Mouse (Mus musculus) testis, adult 2 months (tissue): ENCODE measurements at regions not wholly inside any gene's neighbourhood (a gene's known extent, or its start where the extent isn't known, plus 50 kb on each side); places are given as distances from the start of the nearest gene placed in this dataset.
A peak's percentile ranks its signal among the peaks of the same experiment; 100 is the strongest.

Experiments used
- H3K27ac ChIP-seq: fragments of 200-500 bp; 2 replicates; pipeline ENCODE4 v1.5.1; 2012; ENCODE audit warnings: low read depth, low read length; ENCODE audit not compliant: control insufficient read depth, insufficient read depth
- H3K27me3 ChIP-seq: fragments of 200-500 bp; 2 replicates; pipeline ENCODE4 v1.6.1; 2012; ENCODE audit warnings: mild to moderate bottlenecking, low read length, moderate library complexity; ENCODE audit not compliant: control insufficient read depth, insufficient read depth
- H3K36me3 ChIP-seq: fragments of 200-500 bp; 2 replicates; pipeline ENCODE4 v1.6.1; 2012; ENCODE audit warnings: mild to moderate bottlenecking, low read length; ENCODE audit not compliant: control insufficient read depth, insufficient read depth
- H3K4me1 ChIP-seq: fragments of 200-500 bp; 2 replicates; pipeline ENCODE4 v1.6.1; 2012; ENCODE audit warnings: low read length; ENCODE audit not compliant: control insufficient read depth, insufficient read depth
- H3K4me3 ChIP-seq: fragments of 200-500 bp; 2 replicates; pipeline ENCODE4 v1.5.1; 2012; ENCODE audit warnings: low read depth, mild to moderate bottlenecking, low read length, moderate library complexity, mixed read lengths; ENCODE audit not compliant: control insufficient read depth
- CTCF ChIP-seq: fragments of 200-500 bp; IDR thresholded peaks from 2 replicates; pipeline ENCODE4 v1.5.1; 2012; ENCODE audit warnings: low read depth, mild to moderate bottlenecking, inconsistent platforms, low read length, moderate library complexity; ENCODE audit not compliant: control insufficient read depth, insufficient read depth, insufficient replicate concordance
- POLR2A ChIP-seq: fragments of 200-500 bp; IDR thresholded peaks from 2 replicates; pipeline ENCODE4 v1.6.1; 2012; ENCODE audit warnings: low read depth, mild to moderate bottlenecking, inconsistent platforms, low read length, moderate library complexity; ENCODE audit not compliant: control insufficient read depth

GRCm38 (mm10) chr9:61706263-61706755 is 208.0 kb downstream of the Rplp1 start:
- Histone ChIP-seq H3K27ac (no peak overlapping the region), H3K36me3 (no peaks in the 10 kb centered on the region), H3K4me1 (no peaks in the 10 kb centered on the region; the same call in none of the 2 replicates), H3K4me3 (no peak overlapping the region), H3K27me3 (no peaks in the 10 kb centered on the region)
- TF ChIP-seq CTCF (no peak), POLR2A (no peak)

GRCm38 (mm10) chr9:61705586-61706233 is 208.6 kb downstream of the Rplp1 start:
- Histone ChIP-seq H3K4me3 (no peak overlapping the region), H3K4me1 (no peaks in the 10 kb centered on the region; the same call in none of the 2 replicates), H3K36me3 (no peaks in the 10 kb centered on the region)

DNA sequence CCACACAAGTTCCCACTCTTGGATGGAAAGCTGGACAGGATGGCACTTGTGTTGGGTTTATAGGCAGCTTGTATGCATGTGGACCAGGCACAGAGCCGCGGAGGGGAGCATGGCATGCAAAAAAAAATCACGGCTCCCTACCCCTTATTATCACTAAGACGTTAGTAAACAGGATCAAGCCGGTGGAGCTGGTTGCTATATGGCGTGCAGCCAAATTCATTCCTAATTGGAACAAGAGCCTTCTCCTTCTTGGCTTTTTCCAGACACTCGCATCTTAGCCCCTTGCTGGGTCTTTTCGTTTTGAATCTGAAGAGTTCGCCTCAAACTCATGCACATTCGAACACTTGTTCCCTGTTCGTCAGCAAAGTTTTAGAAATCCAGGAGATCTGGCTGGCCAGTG is 211.0 kb downstream of the Rplp1 start:
- TF ChIP-seq POLR2A (no peak), CTCF (no peak)
- no peak overlapping the region for H3K27ac ChIP-seq
- H3K36me3 ChIP-seq, result no peaks in the 10 kb centered on the region
- no peaks in the 10 kb centered on the region for H3K27me3 ChIP-seq
- no peaks in the 10 kb centered on the region; the same call in none of the 2 replicates for H3K4me1 ChIP-seq
- no peak overlapping the region for H3K4me3 ChIP-seq

More at GRCm38 (mm10) chr9:61705586-61706233, 208.6 kb downstream of the Rplp1 start:
- TF ChIP-seq CTCF, result no peak
- TF ChIP-seq POLR2A, result no peak
- H3K27ac ChIP-seq, result no peak overlapping the region
- H3K27me3 ChIP-seq, result no peaks in the 10 kb centered on the region

DNA sequence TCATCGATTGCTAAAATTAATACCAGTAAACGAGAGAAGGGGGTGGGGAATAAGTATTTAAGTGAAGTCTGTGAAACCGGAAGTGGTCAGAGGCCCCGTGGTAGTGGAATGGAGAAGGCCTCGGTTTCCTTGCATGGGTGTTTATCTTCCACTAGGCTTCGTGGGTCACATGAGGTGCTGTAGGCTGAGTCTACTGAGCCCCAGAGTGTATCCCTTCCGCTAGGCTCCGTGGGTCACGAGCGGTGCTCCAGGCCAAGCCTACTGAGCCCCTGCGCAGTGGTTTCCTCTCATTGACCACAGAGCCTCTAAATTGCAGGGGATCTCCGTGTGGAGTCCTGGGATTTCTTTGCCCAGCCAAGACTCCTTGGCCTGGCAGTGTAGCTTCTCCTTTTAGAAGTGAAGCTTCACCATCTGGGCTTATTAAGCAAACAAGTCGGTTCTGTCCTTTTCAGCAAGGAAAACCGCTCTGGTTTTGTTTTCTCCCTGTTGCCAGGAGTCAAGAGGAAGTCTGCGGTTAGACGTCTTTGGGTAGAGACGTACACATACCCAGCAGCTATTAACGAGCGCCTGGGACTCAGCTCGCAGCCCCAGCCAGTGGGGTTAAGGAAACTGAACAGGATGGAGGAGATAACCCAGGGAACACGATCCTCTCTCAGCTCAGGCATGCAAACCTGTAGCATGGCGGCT is 211.9 kb downstream of the Rplp1 start:
- TF ChIP-seq POLR2A (no peak), CTCF (no peak)

GRCm38 (mm10) chr9:61700576-61700975 is 213.8 kb downstream of the Rplp1 start:
- Histone ChIP-seq H3K4me3 (no peak overlapping the region), H3K4me1 (no peaks in the 10 kb centered on the region; the same call in none of the 2 replicates), H3K27ac (no peak overlapping the region), H3K27me3 (no peaks in the 10 kb centered on the region), H3K36me3 (no peaks in the 10 kb centered on the region)
- TF ChIP-seq POLR2A (no peak), CTCF (no peak)

More for the DNA sequence above, 211.9 kb downstream of the Rplp1 start:
- Histone ChIP-seq H3K4me1 (no peaks in the 10 kb centered on the region; the same call in none of the 2 replicates), H3K4me3 (peak overlapping the region; percentile 37), H3K27me3 (no peaks in the 10 kb centered on the region), H3K36me3 (no peaks in the 10 kb centered on the region), H3K27ac (no peak overlapping the region)

DNA sequence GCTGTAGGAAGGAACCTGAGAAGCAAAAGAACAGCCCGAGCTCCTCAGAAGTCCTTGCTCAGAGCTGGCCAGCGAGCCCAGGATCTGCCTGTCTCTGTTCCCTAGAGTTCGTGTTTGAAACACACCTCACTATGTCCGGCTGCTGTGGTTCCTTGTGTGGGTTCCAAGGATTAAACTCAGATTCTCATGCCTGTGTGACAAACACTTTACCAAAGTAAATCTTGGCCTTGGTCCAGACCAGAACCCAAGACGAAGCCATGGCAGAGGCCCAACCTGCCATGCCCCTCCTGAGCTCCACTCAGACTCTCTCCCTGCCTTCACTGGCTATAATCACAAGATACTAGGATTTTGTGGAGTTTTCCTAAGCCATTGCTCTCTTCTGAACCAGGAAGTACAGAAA is 214.7 kb downstream of the Rplp1 start:
- Histone ChIP-seq H3K4me1 (no peaks in the 10 kb centered on the region; the same call in none of the 2 replicates), H3K27ac (no peak overlapping the region), H3K27me3 (no peaks in the 10 kb centered on the region), H3K4me3 (no peak overlapping the region), H3K36me3 (no peaks in the 10 kb centered on the region)
- no peak for TF ChIP-seq CTCF
- TF ChIP-seq POLR2A, result no peak

- no peak for TF ChIP-seq POLR2A
- peak; percentile 94 for TF ChIP-seq CTCF
- H3K4me1 ChIP-seq, result no peaks in the 10 kb centered on the region; the same call in 1 of the 2 replicates
- H3K27ac ChIP-seq, result no peak overlapping the region
Observed at GRCm38 (mm10) chr9:61697959-61698358, 216.4 kb downstream of the Rplp1 start.

More at GRCm38 (mm10) chr9:61697959-61698358, 216.4 kb downstream of the Rplp1 start:
- no peaks in the 10 kb centered on the region for H3K27me3 ChIP-seq
- no peaks in the 10 kb centered on the region for H3K36me3 ChIP-seq
- H3K4me3 ChIP-seq, result no peak overlapping the region
